Mouse (Mus musculus) gonadal fat pad, adult 2 months (tissue): ENCODE results near the gene Ero1lb. TPM values are rescaled to one million over a fixed set of nuclear protein-coding genes. Genes with fewer than 3 reads are reported as not detected.

Source experiments
- DNase-seq: peaks from one replicate; pipeline ENCODE4 v3.0.0-alpha.2; 2012; ENCODE audit warnings: low read depth
- polyA plus RNA-seq: library from polyadenylated mRNA; depleted of rRNA; stranded (reverse); fragments of >200 nt; gene quantifications from 2 replicates; pipeline ENCODE4 v1.2.3, GENCODE M21; 2012; rRNA removed

Ero1lb gene
- 5.5 and 10.5 TPM in 2 replicates for polyA plus RNA-seq

GRCm38 (mm10) chr13:12565621-12566390, at the start of gene Ero1lb:
Ero1lb (plus strand) TSS chr13:12565874.
- no peak for DNase-seq

- no peak for DNase-seq
Measured at GRCm38 (mm10) chr13:12519371-12519770, 46.3 kb upstream of the Ero1lb start.

- peak; percentile 68 for DNase-seq
Measured at GRCm38 (mm10) chr13:12519955-12520584, 45.6 kb upstream of the Ero1lb start, which contains the start of gene Edaradd. Edaradd (minus strand) TSS chr13:12520438.

DNA sequence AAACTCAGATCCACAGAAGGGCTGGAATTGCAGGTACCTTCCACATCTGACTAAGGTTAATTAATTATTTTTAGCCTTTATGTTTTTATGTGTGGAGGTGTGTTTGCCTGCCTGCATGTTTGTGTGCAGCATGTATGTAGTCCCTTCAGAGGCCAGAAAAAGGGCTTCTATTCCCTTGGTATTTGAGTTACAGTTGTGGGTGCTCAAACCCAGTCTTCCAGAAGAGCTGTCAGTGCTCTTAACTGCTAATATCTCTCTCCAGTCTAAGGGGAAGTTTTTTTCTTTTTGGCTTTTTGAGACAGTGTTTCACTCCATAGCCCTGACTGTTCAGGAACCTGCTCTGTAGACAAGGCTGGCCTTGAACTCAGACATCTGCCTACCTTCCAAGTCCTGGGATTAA, 43.3 kb upstream of the Ero1lb start:
- no peak for DNase-seq

GRCm38 (mm10) chr13:12525678-12526077, 40.0 kb upstream of the Ero1lb start:
- no peak for DNase-seq

DNA sequence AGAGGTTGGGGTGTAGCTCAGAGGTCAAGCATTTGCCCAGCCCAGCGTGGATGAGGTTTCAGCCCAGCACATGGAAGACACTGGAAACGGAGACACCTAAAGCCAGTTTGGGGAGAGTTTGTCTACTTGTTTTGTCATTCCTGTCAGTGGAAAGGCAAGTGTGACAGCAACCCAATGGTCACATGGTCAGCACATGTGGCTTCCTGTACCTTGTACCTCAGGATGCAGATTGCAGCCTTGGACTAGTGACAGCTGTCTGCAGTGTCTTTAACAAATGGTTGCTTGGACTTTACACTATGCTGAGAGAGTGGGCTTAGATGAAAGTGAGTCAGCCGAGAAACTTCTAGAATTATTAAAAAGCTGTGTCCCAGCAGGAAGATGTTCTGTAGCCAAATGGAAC, 31.0 kb upstream of the Ero1lb start:
- no peak for DNase-seq

DNA sequence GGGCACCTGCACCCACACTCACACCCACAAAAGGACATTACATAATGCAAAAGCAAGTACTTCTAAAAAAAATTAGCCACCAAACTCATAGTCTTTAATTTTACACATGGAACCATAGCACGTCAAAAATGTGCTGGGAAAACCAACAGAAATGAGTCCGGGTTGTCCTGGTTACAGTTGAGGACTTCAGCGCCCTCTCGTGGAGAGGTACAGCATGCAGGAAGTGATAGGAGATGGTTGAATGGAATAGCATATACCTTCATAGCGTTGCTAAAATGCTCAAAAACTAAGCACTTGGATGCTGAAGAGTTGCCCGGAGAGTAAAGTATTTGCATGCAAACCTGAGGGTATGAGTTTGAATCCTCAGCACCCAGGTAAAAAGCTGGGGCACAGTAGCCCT, 27.7 kb upstream of the Ero1lb start:
- no peak for DNase-seq

GRCm38 (mm10) chr13:12539716-12540115, 26.0 kb upstream of the Ero1lb start:
- DNase-seq, result no peak

GRCm38 (mm10) chr13:12540119-12540518, 25.6 kb upstream of the Ero1lb start:
- no peak for DNase-seq

GRCm38 (mm10) chr13:12542006-12542981, 23.4 kb upstream of the Ero1lb start:
- no peak for DNase-seq

DNA sequence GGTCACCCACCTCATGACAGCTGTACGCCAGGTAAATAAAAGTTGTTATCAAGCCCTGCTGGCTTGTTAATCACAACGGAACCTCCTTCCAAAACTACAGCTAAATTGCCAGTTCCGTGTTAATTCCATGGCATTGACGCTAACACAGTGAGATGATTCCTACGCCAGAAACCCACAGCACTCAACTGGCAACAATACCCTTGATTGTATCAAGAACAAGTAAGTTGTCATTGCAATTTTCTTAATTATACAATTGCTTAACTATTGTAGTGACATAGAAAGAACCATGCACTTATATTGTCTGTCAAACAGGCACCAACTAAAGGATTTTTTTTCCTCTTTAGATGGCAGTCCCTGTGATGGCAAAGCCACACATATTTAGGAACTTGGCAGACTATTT, 22.4 kb upstream of the Ero1lb start:
- no peak for DNase-seq

DNA sequence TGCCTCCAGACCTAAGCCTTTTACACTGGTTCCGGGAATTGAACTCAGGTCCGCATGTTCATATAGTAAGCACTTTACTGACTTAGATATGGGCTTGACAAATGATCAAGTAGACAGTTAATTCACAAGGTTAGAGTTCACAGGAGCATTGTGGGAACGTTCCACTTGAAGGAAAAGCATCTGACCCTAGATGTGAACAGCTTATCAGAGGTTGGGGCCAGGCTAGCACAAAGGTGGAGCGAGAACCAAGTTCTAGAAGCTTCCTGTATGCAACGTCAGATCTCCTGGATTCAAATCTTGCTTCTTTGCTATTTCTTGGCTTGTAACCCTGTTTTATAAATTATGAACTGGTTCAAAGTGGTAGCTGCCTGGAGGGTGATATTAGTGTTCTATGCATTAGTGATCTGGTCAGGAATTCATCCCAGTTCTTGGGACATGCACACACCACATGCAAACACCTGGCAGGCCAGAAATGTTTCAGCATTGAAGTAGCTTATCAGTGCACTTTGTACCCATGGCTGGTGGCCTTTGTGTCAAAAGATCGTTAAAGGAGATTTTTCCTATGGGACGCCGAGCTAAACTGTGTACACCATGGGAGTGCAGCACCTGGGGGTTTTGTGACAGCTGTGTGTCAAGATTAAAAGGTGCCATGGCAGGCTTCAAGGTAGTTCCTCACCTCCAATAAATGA, 21.6 kb upstream of the Ero1lb start:
- no peak for DNase-seq

GRCm38 (mm10) chr13:12554211-12554610, 11.5 kb upstream of the Ero1lb start:
- DNase-seq, result no peak

- DNase-seq, result no peak
Measured at GRCm38 (mm10) chr13:12559044-12559443, 6.6 kb upstream of the Ero1lb start.

DNA sequence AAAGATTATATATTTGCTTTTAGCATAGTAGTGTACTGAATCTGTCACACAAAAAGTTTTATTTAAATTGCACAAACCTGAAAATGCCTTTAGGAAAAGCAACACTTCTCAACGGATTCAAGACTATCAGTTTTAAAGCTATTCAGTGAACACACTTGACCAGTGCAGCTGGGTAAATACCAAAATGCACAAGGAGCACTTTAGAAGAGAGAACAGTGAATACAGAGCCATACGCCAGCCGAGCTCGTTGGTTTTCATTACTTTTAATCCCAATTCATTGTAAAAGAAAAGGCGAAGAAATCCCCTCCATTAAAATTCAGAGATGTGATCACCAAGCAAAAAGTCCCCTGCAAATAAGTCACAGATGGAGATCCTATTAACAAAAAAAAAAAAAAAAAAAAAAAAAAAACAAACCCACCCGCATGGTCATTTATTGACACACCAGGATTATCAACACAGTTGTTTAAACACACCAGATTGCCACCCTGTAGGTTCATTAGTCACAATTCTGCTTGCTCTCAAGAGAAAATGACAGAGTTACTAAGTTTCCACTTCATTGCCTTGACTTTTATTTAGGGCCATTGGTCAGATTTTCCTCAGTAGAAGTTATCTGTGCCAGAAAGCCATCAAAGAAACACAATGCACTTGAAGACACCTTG, 6.1 kb upstream of the Ero1lb start:
- no peak for DNase-seq

DNA sequence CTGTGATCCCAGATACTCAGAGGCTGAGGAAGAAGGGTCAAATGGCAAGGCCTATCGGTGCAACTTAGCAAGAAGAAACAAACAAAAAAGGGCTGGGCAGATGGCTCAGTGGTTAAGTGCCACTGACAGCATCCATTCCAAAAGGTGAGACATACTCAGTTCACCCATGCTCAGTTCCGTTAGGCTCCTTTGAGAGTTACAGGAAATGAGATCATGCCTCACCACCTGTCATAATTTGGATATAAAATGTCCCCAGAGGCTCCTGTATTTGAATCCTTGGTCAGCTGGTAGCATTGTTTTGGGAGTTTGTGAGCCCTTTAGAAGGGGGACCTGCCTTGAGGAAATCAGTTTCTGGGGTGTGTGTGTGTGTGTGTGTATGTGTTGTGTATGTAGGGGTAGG, 3.9 kb upstream of the Ero1lb start:
- no peak for DNase-seq

DNA sequence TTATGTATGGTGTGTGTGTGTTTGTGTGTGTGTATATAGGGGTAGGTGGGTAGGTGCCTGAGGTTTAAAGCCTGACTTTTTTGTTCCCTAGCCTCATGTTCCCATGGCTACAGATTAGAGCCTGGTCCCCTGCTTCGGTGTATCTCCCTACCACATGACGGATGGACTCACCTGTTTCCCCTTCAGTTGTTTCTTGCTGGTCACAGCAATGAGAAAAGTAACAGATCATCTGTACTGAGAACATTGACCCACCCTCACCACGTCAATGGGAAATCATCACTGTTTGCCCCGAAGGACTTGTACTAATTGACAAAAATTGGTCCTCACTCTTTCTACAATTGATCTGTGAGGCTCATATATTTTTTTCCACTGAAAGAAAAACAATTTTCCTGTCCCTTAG, 3.4 kb upstream of the Ero1lb start:
- no peak for DNase-seq

DNA sequence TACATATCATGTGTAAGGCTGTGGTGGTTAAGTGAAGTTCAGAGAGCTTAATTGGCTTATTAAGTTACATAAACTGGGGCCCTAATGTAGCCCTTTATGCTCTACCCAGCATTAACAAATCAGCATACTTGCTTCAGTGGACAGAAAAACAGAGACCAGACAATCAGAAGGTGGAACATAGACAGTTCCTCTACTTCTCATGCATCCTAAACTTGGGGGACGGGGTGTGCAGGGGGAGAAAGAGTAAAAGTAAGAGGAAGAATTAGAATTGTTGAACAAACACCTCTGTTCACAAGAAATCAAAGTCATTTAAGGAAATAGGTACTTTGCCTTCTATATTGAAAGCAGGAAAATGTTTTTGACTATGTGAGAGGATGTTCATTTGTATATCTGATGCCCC, 2.3 kb downstream of the Ero1lb start:
- DNase-seq, result no peak

DNA sequence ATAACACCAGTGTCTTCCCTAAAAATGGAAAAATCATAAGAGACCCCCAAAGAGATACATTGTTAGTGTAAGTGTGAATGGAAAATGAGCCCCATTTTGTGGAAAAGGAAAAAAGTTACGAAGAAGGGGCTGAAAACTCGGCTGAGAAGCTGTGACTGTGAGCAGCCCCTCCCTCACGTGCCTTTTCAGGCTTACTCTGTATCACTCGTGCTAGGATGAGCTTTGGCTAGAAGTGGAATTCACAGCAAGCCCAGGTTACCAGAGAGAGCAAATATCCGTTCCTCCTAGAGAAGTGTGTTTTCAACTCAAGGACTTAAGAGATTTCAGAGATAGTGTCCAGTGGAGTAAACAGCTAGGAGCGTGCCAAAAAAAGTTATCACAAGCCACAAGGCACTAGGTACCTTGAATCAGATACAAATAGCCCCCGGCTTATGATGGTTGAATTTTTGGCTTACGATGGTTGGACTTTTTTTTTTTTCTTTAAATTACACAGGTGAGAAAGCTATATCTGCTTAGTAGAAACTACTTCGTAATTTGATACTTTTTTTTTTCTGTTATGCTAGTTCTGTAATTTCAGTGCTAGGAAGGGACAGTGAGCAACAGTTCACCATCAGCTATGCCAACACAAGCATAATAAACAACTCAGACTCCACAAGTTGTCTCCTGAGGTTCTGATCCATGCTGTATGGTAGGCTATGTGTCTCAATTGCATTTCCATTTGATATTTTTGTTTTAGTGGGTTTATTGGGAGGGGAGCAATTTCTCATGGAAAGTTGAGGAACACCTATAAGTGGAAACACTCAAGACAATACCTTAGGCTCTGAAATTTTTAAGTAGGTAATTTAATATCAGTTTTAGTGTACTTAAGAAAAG, 3.2 kb downstream of the Ero1lb start:
- no peak for DNase-seq

DNA sequence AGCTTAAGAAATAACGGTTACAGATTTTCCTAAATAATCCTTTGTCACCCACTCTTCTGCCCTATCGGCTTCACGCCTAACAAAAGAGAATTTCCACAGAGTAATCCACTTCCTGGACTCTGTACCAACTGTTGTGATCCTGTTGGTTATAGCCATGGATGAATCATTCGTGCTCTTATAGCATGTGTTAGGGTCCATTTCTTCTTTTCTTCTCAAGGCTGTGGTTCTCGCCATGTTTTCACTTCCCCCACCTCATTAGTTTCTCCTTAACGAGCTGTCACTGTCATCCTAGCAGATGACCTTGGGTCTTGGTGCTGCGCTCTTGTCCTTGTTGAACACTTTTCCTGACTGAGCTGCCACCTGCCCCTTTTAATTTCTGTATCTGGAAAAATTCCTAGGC, 4.1 kb downstream of the Ero1lb start:
- DNase-seq, result no peak
